Mouse (Mus musculus) layer of hippocampus, adult 9-11 months (tissue): ENCODE measurements around the gene Alg9.

ENCODE experiments used
- DNase-seq: peaks from one replicate; pipeline ENCODE4 v3.0.0; 2022

The Alg9 gene

GRCm38 (mm10) chr9:50889964-50890363 lies 115.1 kb downstream of the Alg9 start:
- DNase-seq: no peak

GRCm38 (mm10) chr9:50890494-50891090 lies 115.8 kb downstream of the Alg9 start:
- DNase-seq: no peak
